Mouse (Mus musculus): Measurements from ENCODE around the gene Sema4c. TPM values are rescaled to one million over a fixed set of nuclear protein-coding genes. Genes with fewer than 3 reads are reported as not detected.

The Sema4c gene
- polyA plus RNA-seq, 1 experiment from 2014 or later = 18.1 TPM

DNA sequence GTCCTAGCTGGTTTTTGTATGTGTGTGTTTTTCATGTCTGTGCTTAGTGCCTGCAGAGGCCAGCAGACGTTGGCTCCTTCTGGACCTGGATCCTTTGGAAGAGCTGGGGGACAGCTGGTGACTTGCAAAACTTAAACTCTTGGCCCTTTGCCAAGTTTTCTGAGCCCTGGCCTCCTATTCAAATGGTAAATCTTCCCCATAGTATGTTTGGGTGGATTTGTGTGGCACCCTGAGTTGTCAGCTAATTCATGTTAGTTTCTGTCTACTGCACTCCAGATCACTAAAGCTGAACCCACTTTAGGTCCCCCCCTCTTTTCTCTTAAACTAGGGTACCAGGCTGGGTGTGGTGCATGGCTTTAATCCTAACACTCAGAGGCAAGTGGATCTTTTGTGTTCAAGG is 29.8 kb downstream of the Sema4c start:
- no peaks in the 10 kb centered on the region for H3K9me3 ChIP-seq
- no peaks in the 10 kb centered on the region for H3K27me3 ChIP-seq
- H3K9ac ChIP-seq = no peak overlapping the region
- no peak overlapping the region for H3K27ac ChIP-seq
- ATAC-seq (ENCODE audit: insufficient number of reproducible peaks, low FRiP score, low TSS enrichment, low read depth) = no peak
- no peak overlapping the region for H3K4me3 ChIP-seq
- peaks cover 10% of the 10 kb centered on the region for H3K4me1 ChIP-seq
- H3K4me2 ChIP-seq = no peak overlapping the region
- 6% methylated on average over 1 of the region's 1 CpGs for WGBS
- H3K36me3 ChIP-seq = peaks cover 37% of the 10 kb centered on the region

DNA sequence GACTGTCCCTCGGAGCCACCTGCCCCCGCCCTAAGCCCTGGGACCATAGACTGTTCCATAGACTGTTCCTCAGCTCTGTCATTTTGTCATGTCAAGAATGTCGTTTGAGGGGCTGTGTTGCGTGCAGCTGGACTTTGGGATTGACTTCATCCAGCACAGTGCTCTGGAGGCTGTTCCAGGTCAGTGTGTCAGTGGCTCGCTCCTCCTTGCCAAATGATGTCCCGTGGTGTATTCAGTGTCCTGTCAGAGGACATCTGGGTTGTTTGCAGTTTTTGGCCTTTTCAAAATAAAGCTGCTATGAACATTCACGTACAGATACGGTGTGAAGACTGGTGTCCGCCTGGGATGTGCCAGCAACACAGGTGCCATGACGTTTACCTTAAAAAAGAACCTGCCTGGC is 31.2 kb downstream of the Sema4c start:
- no peak for ATAC-seq (ENCODE audit: insufficient number of reproducible peaks, low FRiP score, low TSS enrichment, low read depth)
- H3K27ac ChIP-seq = no peak overlapping the region
- no peak overlapping the region for H3K4me3 ChIP-seq
- H3K4me1 ChIP-seq = peaks cover 22% of the 10 kb centered on the region
- no peak overlapping the region for H3K9ac ChIP-seq
- 87% methylated on average over 10 of the region's 10 CpGs for WGBS
- no peaks in the 10 kb centered on the region for H3K27me3 ChIP-seq
- peaks cover 46% of the 10 kb centered on the region for H3K36me3 ChIP-seq
- no peaks in the 10 kb centered on the region for H3K9me3 ChIP-seq
- H3K4me2 ChIP-seq = no peak overlapping the region

GRCm38 (mm10) chr1:36525774-36526173 is 32.4 kb downstream of the Sema4c start:
- H3K27ac ChIP-seq = no peak overlapping the region
- no peak overlapping the region for H3K4me2 ChIP-seq
- no peaks in the 10 kb centered on the region for H3K27me3 ChIP-seq
- no peaks in the 10 kb centered on the region for H3K9me3 ChIP-seq
- no peak overlapping the region for H3K4me3 ChIP-seq
- peaks cover 47% of the 10 kb centered on the region for H3K36me3 ChIP-seq
- H3K9ac ChIP-seq = no peak overlapping the region
- ATAC-seq (ENCODE audit: insufficient number of reproducible peaks, low FRiP score, low TSS enrichment, low read depth) = no peak
- peaks cover 26% of the 10 kb centered on the region for H3K4me1 ChIP-seq
- 90% methylated on average over 12 of the region's 12 CpGs for WGBS

GRCm38 (mm10) chr1:36524058-36524457 is 34.1 kb downstream of the Sema4c start:
- peaks cover 26% of the 10 kb centered on the region for H3K4me1 ChIP-seq
- H3K36me3 ChIP-seq = peaks cover 62% of the 10 kb centered on the region
- no peak overlapping the region for H3K4me3 ChIP-seq
- no peaks in the 10 kb centered on the region for H3K27me3 ChIP-seq
- no peaks in the 10 kb centered on the region for H3K9me3 ChIP-seq
- 76% methylated on average over 5 of the region's 5 CpGs for WGBS
- no peak overlapping the region for H3K4me2 ChIP-seq
- H3K27ac ChIP-seq = peak overlapping the region; percentile 22; the same call in 1 of the 2 replicates
- H3K9ac ChIP-seq = no peak overlapping the region
- ATAC-seq (ENCODE audit: insufficient number of reproducible peaks, low FRiP score, low TSS enrichment, low read depth) = no peak

DNA sequence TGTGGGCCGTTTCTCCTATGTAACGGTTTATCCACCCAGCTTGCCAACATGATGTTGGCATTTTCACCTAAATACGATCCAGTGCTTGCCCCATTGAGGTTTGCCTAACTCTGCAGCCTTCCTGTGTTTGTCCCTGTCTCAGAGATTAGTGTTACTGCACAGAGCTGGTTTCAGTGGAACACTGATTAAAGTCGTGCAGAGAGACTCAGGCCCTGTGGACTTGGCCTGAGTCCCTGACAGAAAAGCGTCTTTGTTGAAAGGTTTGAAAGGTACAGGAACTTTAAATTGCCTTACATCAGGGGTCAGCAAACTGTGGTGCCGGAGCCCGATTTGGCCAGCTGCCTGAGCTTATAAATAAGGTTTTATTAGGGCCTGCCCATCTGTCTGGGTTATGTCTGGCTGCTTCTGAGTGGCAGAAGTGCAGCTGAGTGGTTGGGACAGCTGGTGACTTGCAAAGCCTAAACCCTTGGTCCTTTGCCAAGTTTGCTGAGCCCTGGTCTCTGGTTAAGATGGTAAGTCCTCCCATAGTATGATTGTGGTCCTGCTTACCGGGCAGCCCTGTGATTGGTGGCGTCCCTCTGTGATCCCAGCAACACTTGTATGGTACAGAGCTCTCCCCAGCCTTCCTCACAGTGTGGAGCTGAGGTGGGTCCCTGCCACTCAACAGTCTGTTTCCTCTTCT is 34.7 kb downstream of the Sema4c start:
- Histone ChIP-seq H3K36me3 (peaks cover 68% of the 10 kb centered on the region), H3K4me2 (no peak overlapping the region), H3K4me3 (no peak overlapping the region), H3K9ac (no peak overlapping the region), H3K27ac (peak overlapping the region; percentile 72), H3K27me3 (no peaks in the 10 kb centered on the region), H3K4me1 (peaks cover 26% of the 10 kb centered on the region), H3K9me3 (no peaks in the 10 kb centered on the region)
- peak; percentile 64 for ATAC-seq (ENCODE audit: insufficient number of reproducible peaks, low FRiP score, low TSS enrichment, low read depth)
- 36% methylated on average over 9 of the region's 9 CpGs for WGBS

DNA sequence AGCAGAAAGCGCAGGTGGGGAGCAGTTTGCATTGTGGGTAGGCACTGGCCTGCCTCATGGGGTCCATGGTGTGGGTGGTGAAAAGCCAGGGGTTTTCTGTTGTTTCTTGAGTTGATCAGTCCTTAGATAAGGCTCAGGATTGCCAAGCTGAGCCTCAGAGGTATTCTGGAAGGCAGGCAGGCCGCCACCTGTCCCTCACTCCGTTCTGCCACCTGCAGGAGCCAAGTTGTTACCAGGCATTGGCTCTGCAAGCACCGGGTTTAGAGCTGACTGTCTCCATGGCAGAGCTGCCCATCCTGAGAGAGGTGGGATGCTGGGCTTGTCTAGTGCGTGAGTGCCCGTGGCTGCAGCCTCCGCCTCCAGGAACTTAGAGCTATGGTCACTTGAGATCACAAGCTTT is 35.9 kb downstream of the Sema4c start:
- Histone ChIP-seq H3K27ac (peak overlapping the region; percentile 27; the same call in 1 of the 2 replicates), H3K4me1 (peaks cover 26% of the 10 kb centered on the region)
- ATAC-seq (ENCODE audit: insufficient number of reproducible peaks, low FRiP score, low TSS enrichment, low read depth) = no peak

GRCm38 (mm10) chr1:36519626-36520025 is 38.5 kb downstream of the Sema4c start:
- Histone ChIP-seq H3K9me3 (no peaks in the 10 kb centered on the region), H3K4me3 (no peak overlapping the region), H3K36me3 (peaks cover 71% of the 10 kb centered on the region), H3K4me1 (peaks cover 35% of the 10 kb centered on the region), H3K4me2 (no peak overlapping the region), H3K9ac (no peak overlapping the region), H3K27ac (no peak overlapping the region), H3K27me3 (no peaks in the 10 kb centered on the region)
- no peak for ATAC-seq (ENCODE audit: insufficient number of reproducible peaks, low FRiP score, low TSS enrichment, low read depth)
- 83% methylated on average over 11 of the region's 11 CpGs for WGBS

More for the DNA sequence above, 35.9 kb downstream of the Sema4c start:
- Histone ChIP-seq H3K9ac (no peak overlapping the region), H3K4me2 (no peak overlapping the region), H3K4me3 (no peak overlapping the region), H3K27me3 (no peaks in the 10 kb centered on the region), H3K36me3 (peaks cover 74% of the 10 kb centered on the region), H3K9me3 (no peaks in the 10 kb centered on the region)
- WGBS = 86% methylated on average over 7 of the region's 7 CpGs

DNA sequence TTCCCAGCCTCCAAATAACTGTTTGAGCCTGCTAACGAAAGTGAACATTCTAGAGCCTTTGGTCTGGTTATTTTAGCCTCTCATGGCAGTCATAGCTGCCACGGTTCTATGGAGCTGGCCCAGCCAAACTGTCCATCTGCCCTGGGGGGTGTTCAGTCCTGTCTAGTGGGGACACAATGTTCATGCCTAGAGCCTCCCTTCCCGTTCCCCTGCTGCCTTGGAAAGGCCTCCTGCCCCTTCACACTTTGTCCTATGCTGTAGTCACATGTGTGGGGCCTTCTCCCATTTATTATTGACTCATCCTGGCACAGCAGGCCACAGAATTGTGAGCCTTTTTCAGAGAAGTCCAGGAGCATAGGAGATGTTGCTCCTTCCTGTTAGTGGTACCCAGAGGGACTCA is 39.9 kb downstream of the Sema4c start:
- H3K27ac ChIP-seq = no peak overlapping the region
- no peak for ATAC-seq (ENCODE audit: insufficient number of reproducible peaks, low FRiP score, low TSS enrichment, low read depth)
- H3K4me2 ChIP-seq = no peak overlapping the region
- peaks cover 61% of the 10 kb centered on the region for H3K36me3 ChIP-seq
- WGBS = 83% methylated on average over 3 of the region's 3 CpGs
- no peaks in the 10 kb centered on the region for H3K9me3 ChIP-seq
- peaks cover 38% of the 10 kb centered on the region for H3K4me1 ChIP-seq
- no peaks in the 10 kb centered on the region for H3K27me3 ChIP-seq
- no peak overlapping the region for H3K4me3 ChIP-seq
- no peak overlapping the region for H3K9ac ChIP-seq

- 56% methylated on average over 2 of the region's 2 CpGs for WGBS
- Histone ChIP-seq H3K36me3 (peaks cover 20% of the 10 kb centered on the region), H3K4me3 (peak overlapping the region; percentile 97), H3K9ac (no peak overlapping the region), H3K4me2 (peak overlapping the region; percentile 83), H3K4me1 (peaks cover 28% of the 10 kb centered on the region), H3K9me3 (no peaks in the 10 kb centered on the region), H3K27ac (no peak overlapping the region), H3K27me3 (no peaks in the 10 kb centered on the region)
- no peak for ATAC-seq (ENCODE audit: insufficient number of reproducible peaks, low FRiP score, low TSS enrichment, low read depth)
These were observed 44.4 kb downstream of the Sema4c start for GRCm38 (mm10) chr1:36513718-36514117.

DNA sequence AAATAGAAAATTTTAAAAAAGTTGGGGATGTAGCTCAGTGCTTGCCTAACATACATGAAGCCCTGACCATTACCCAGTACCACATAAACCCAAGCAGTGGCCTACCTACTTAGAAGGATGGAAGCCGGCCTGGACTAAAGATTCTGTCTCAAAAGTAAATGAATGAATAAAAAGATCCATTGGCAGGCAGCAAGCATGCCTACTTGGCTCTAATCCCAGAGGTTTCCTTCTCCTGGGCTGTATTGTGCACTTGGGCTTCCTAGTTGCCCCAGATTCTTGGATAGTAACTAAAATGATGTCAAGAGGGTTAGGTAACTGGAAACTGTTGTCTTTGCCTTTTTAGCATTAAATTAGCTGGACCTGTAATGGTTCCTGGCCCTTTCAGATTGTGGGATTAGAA is 44.8 kb downstream of the Sema4c start:
- peak overlapping the region; percentile 76; the same call in 1 of the 2 replicates for H3K9ac ChIP-seq

DNA sequence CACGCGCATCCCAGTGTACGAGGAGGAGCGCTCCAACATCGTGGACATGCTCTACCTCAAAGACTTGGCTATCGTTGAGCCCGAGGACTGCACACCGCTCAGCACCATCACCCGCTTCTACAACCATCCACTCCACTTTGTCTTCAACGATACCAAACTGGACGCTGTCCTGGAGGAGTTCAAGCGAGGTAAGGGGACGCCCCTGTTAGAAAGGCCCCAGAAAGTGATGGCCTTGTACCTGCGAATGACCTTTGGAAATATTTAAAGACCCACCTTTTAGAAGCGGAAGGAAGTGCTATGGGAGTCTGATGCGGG is 45.2 kb downstream of the Sema4c start:
- Histone ChIP-seq H3K36me3 (peaks cover 12% of the 10 kb centered on the region), H3K27me3 (no peaks in the 10 kb centered on the region), H3K9ac (peak overlapping the region; percentile 76), H3K4me2 (peak overlapping the region; percentile 83), H3K27ac (peak overlapping the region; percentile 100), H3K4me1 (peaks cover 28% of the 10 kb centered on the region), H3K9me3 (no peaks in the 10 kb centered on the region), H3K4me3 (peak overlapping the region; percentile 97)
- WGBS = 1% methylated on average over 16 of the region's 16 CpGs
- no peak for ATAC-seq (ENCODE audit: insufficient number of reproducible peaks, low FRiP score, low TSS enrichment, low read depth)

More for the DNA sequence above, 44.8 kb downstream of the Sema4c start:
- Histone ChIP-seq H3K27me3 (no peaks in the 10 kb centered on the region), H3K27ac (no peak overlapping the region), H3K9me3 (no peaks in the 10 kb centered on the region), H3K4me1 (peaks cover 28% of the 10 kb centered on the region), H3K4me2 (peak overlapping the region; percentile 83), H3K36me3 (peaks cover 16% of the 10 kb centered on the region), H3K4me3 (peak overlapping the region; percentile 97)
- WGBS = 6% methylated on average over 1 of the region's 1 CpGs
- ATAC-seq (ENCODE audit: insufficient number of reproducible peaks, low FRiP score, low TSS enrichment, low read depth) = no peak

DNA sequence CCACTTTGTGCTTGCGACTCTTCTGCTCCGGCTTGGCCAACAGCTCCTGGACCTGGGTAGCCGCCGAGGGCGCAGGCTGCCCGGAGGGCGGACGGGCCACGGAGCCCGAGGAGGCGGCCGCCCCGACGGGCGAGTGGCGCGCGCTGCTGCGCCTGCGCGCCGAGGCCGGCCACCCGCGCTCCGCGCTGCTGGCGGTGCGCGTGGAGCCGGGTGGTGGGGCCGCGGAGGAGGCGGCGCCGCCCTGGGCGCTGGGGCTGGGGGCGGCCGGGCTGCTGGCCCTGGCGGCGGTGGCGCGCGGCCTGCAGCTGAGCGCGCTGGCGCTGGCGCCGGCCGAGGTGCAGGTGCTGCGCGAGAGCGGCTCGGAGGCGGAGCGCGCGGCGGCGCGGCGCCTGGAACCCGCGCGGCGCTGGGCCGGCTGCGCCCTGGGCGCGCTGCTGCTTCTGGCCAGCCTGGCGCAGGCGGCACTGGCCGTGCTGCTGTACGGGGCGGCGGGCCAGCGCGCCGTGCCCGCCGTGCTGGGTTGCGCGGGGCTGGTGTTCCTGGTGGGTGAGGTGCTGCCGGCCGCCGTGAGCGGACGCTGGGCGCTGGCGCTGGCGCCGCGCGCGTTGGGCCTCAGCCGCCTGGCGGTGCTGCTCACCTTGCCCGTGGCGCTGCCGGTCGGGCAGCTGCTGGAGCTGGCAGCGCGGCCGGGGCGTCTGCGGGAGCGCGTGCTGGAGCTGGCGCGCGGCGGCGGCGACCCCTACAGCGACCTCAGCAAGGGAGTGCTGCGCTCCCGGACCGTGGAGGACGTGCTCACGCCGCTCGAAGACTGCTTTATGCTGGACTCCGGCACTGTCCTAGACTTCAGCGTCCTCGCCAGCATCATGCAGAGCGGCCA is 45.8 kb downstream of the Sema4c start:
- 0% methylated on average over 95 of the region's 126 CpGs for WGBS
- ATAC-seq (ENCODE audit: insufficient number of reproducible peaks, low FRiP score, low TSS enrichment, low read depth) = peak; percentile 65
- peak overlapping the region; percentile 100 for H3K27ac ChIP-seq
- H3K36me3 ChIP-seq = peaks cover 17% of the 10 kb centered on the region
- H3K9ac ChIP-seq = peak overlapping the region; percentile 76
- H3K4me2 ChIP-seq = peak overlapping the region; percentile 83
- H3K4me3 ChIP-seq = peak overlapping the region; percentile 97
- H3K4me1 ChIP-seq = peaks cover 28% of the 10 kb centered on the region
- no peaks in the 10 kb centered on the region for H3K27me3 ChIP-seq
- H3K9me3 ChIP-seq = no peaks in the 10 kb centered on the region
